Mouse (Mus musculus): ENCODE results near the gene Sh2d3c. TPM values are rescaled to one million over a fixed set of nuclear protein-coding genes. Genes with fewer than 3 reads are reported as not detected.
A peak's percentile ranks its signal among the peaks of the same experiment; 100 is the strongest.

The Sh2d3c gene
- total RNA-seq, 1 experiment, result 1.8 TPM

GRCm38 (mm10) chr2:32736306-32736829 lies 15.5 kb downstream of the Sh2d3c start:
- no peak overlapping the region for H3K27ac ChIP-seq (ENCODE audit: insufficient read depth, low read depth, low read length, poor library complexity, severe bottlenecking)
- no peaks in the 10 kb centered on the region for H3K9me3 ChIP-seq (ENCODE audit: control insufficient read depth, insufficient read depth, low read depth, low read length)
- no peaks in the 10 kb centered on the region for H3K36me3 ChIP-seq (ENCODE audit: control insufficient read depth, insufficient read depth, low read length, poor library complexity, severe bottlenecking)
- in situ Hi-C loops (cut with MboI; ENCODE audit: low sequenced_read_pairs in 2 of 2, unreplicated experiment in 2 of 2), result no loop called here
- no peaks in the 10 kb centered on the region; a peak in 1 of 4 replicates for H3K4me1 ChIP-seq (ENCODE audit: control insufficient read depth in 2 of 2, insufficient read depth in 2 of 2, low read length in 2 of 2, poor library complexity in 1 of 2)
- no peak overlapping the region for H3K9ac ChIP-seq (ENCODE audit: insufficient read depth, low read depth, low read length, poor library complexity, severe bottlenecking)
- DNase-seq (ENCODE audit: low read depth, low spot score), result no peak
- TF ChIP-seq HCFC1 (IDR thresholded peaks at IDR 0.05; ENCODE audit: borderline replicate concordance, insufficient read depth, low read length), result no peak
- no peak for TF ChIP-seq MAFK (IDR thresholded peaks at IDR 0.05; ENCODE audit: insufficient read depth, low read depth, low read length)
- no peak for TF ChIP-seq ZC3H11A (IDR thresholded peaks at IDR 0.05; ENCODE audit: borderline replicate concordance, low read depth, low read length)
- no peak for TF ChIP-seq ZNF384 (IDR thresholded peaks at IDR 0.05; ENCODE audit: low read depth, low read length)
- no peak for TF ChIP-seq CHD2 (IDR thresholded peaks at IDR 0.05; ENCODE audit: low read depth, low read length)
- no peak overlapping the region for H3K4me3 ChIP-seq (ENCODE audit: insufficient read depth in 1 of 2, low read depth in 1 of 2, low read length in 2 of 2, poor library complexity in 1 of 2, severe bottlenecking in 1 of 2)

GRCm38 (mm10) chr2:32737008-32737407 lies 16.2 kb downstream of the Sh2d3c start:
- H3K9me3 ChIP-seq (ENCODE audit: control insufficient read depth, insufficient read depth, low read depth, low read length), result no peaks in the 10 kb centered on the region
- H3K27ac ChIP-seq (ENCODE audit: insufficient read depth, low read depth, low read length, poor library complexity, severe bottlenecking), result no peak overlapping the region
- H3K9ac ChIP-seq (ENCODE audit: insufficient read depth, low read depth, low read length, poor library complexity, severe bottlenecking), result no peak overlapping the region
- in situ Hi-C loops (cut with MboI; ENCODE audit: low sequenced_read_pairs in 2 of 2, unreplicated experiment in 2 of 2), result no loop called here
- peaks cover 0 to 2% of the 10 kb centered on the region in 2 experiments; a peak in 1 of 4 replicates for H3K4me1 ChIP-seq (ENCODE audit: control insufficient read depth in 2 of 2, insufficient read depth in 2 of 2, low read length in 2 of 2, poor library complexity in 1 of 2)
- no peak for TF ChIP-seq CHD2 (IDR thresholded peaks at IDR 0.05; ENCODE audit: low read depth, low read length)
- no peak for TF ChIP-seq HCFC1 (IDR thresholded peaks at IDR 0.05; ENCODE audit: borderline replicate concordance, insufficient read depth, low read length)
- no peak for TF ChIP-seq ZNF384 (IDR thresholded peaks at IDR 0.05; ENCODE audit: low read depth, low read length)
- no peak for TF ChIP-seq MAFK (IDR thresholded peaks at IDR 0.05; ENCODE audit: insufficient read depth, low read depth, low read length)
- TF ChIP-seq ZC3H11A (IDR thresholded peaks at IDR 0.05; ENCODE audit: borderline replicate concordance, low read depth, low read length), result no peak
- DNase-seq (ENCODE audit: low read depth, low spot score), result no peak
- H3K4me3 ChIP-seq (ENCODE audit: insufficient read depth in 1 of 2, low read depth in 1 of 2, low read length in 2 of 2, poor library complexity in 1 of 2, severe bottlenecking in 1 of 2), result no peak overlapping the region
- H3K36me3 ChIP-seq (ENCODE audit: control insufficient read depth, insufficient read depth, low read length, poor library complexity, severe bottlenecking), result no peaks in the 10 kb centered on the region

- Histone ChIP-seq H3K27ac (ENCODE audit: insufficient read depth, low read depth, low read length, poor library complexity, severe bottlenecking) (no peak overlapping the region), H3K4me3 (ENCODE audit: insufficient read depth in 1 of 2, low read depth in 1 of 2, low read length in 2 of 2, poor library complexity in 1 of 2, severe bottlenecking in 1 of 2) (no peak overlapping the region), H3K4me1 (ENCODE audit: control insufficient read depth in 2 of 2, insufficient read depth in 2 of 2, low read length in 2 of 2, poor library complexity in 1 of 2) (peaks cover 0 to 2% of the 10 kb centered on the region in 2 experiments; a peak in 1 of 4 replicates), H3K9ac (ENCODE audit: insufficient read depth, low read depth, low read length, poor library complexity, severe bottlenecking) (no peak overlapping the region), H3K9me3 (ENCODE audit: control insufficient read depth, insufficient read depth, low read depth, low read length) (no peaks in the 10 kb centered on the region), H3K36me3 (ENCODE audit: control insufficient read depth, insufficient read depth, low read length, poor library complexity, severe bottlenecking) (no peaks in the 10 kb centered on the region)
- in situ Hi-C loops (cut with MboI; ENCODE audit: low sequenced_read_pairs in 2 of 2, unreplicated experiment in 2 of 2), result no loop called here
- no peak for TF ChIP-seq ZNF384 (IDR thresholded peaks at IDR 0.05; ENCODE audit: low read depth, low read length)
- no peak for DNase-seq (ENCODE audit: low read depth, low spot score)
Measured at GRCm38 (mm10) chr2:32739311-32739710, 18.5 kb downstream of the Sh2d3c start.

GRCm38 (mm10) chr2:32740916-32741272 lies 20.0 kb downstream of the Sh2d3c start, which contains the start of gene 6330409D20Rik:
Gene 6330409D20Rik, minus strand, starts transcription at chr2:32741016.
- H3K4me1 ChIP-seq (ENCODE audit: control insufficient read depth in 2 of 2, insufficient read depth in 2 of 2, low read length in 2 of 2, poor library complexity in 1 of 2), result peaks cover 0 to 2% of the 10 kb centered on the region in 2 experiments; a peak in 1 of 4 replicates
- H3K36me3 ChIP-seq (ENCODE audit: control insufficient read depth, insufficient read depth, low read length, poor library complexity, severe bottlenecking), result no peaks in the 10 kb centered on the region; the same call in 1 of the 2 replicates
- no peak for DNase-seq (ENCODE audit: low read depth, low spot score)
- in situ Hi-C loops (cut with MboI; ENCODE audit: low sequenced_read_pairs in 2 of 2, unreplicated experiment in 2 of 2), result no loop called here
- H3K9ac ChIP-seq (ENCODE audit: insufficient read depth, low read depth, low read length, poor library complexity, severe bottlenecking), result peak within 1 kb of the TSS; percentile 55; the same call in 1 of the 2 replicates
- TF ChIP-seq ZNF384 (IDR thresholded peaks at IDR 0.05; ENCODE audit: low read depth, low read length) (no peak), HCFC1 (IDR thresholded peaks at IDR 0.05; ENCODE audit: borderline replicate concordance, insufficient read depth, low read length) (no peak), CHD2 (IDR thresholded peaks at IDR 0.05; ENCODE audit: low read depth, low read length) (no peak), ZC3H11A (IDR thresholded peaks at IDR 0.05; ENCODE audit: borderline replicate concordance, low read depth, low read length) (no peak), MAFK (IDR thresholded peaks at IDR 0.05; ENCODE audit: insufficient read depth, low read depth, low read length) (no peak)
- H3K27ac ChIP-seq (ENCODE audit: insufficient read depth, low read depth, low read length, poor library complexity, severe bottlenecking), result no peak within 1 kb of the TSS
- peak within 1 kb of the TSS; percentile 65 to 76 for H3K4me3 ChIP-seq (ENCODE audit: insufficient read depth in 1 of 2, low read depth in 1 of 2, low read length in 2 of 2, poor library complexity in 1 of 2, severe bottlenecking in 1 of 2)
- no peaks in the 10 kb centered on the region for H3K9me3 ChIP-seq (ENCODE audit: control insufficient read depth, insufficient read depth, low read depth, low read length)

Measured in ES-E14 (cell line).